In the genomic region with DNA sequence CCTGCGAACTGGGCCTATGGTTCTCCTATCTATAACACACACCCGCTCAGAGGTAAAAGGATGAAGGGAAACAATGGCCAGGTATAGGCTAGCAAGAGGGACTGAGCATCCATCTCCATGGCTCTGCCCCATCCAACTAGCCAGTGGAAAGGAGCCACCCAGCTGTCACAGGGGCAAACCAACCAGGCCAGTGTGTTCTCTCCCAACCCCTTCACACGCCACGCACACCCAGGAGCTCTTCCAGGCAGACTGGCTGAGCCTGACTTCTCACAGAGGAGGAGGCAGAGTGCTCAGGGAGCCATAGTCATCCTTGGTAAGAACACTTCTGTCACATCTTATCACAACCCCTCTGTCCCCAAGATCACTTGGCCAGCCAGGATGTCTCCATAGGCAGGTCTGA, we compare ENCODE assay signal across 18 mouse cellular contexts.
"Had no signal": no experiment of that assay in that cellular context is flagged by ENCODE, and none has a peak within 500 bp of the region (broad histone marks: within the 10 kb centered on the region; RNA-seq: fewer than 3 reads in every experiment).

No protein-coding gene starts in this region.

- H3K4me1 ChIP-seq: limb, embryonic 10.5 days; liver, embryonic 12.5 days; liver, embryonic 15.5 days; megakaryocyte, embryonic 14.5 days; midbrain, embryonic 10.5 days; midbrain, embryonic 13.5 days; neural tube, embryonic 13.5 days had no signal

- H3K27me3 ChIP-seq: limb, embryonic 13.5 days; liver, embryonic 15.5 days; lung, embryonic 15.5 days; midbrain, embryonic 13.5 days; neural tube, embryonic 13.5 days had no signal

- H3K4me3 ChIP-seq: layer of hippocampus, adult 2 months; limb, embryonic 10.5 days; limb, embryonic 13.5 days; liver, embryonic 12.5 days; liver, embryonic 15.5 days; lung, embryonic 15.5 days; megakaryocyte, embryonic 14.5 days; midbrain, embryonic 10.5 days; midbrain, embryonic 13.5 days; myocyte; neural tube, embryonic 13.5 days had no signal

- ATAC-seq: liver, embryonic 12.5 days; midbrain, embryonic 13.5 days; midbrain, embryonic 16.5 days had no signal

- DNase-seq: layer of hippocampus, adult 9-11 months; liver; thymus, adult 2 months; thymus, postnatal 14 days; thymus, postnatal 4 days had no signal

- H3K27ac ChIP-seq: kidney, postnatal 0 days; layer of hippocampus, adult 2 months; limb, embryonic 10.5 days; limb, embryonic 13.5 days; liver, embryonic 12.5 days; liver, embryonic 15.5 days; lung, embryonic 15.5 days; midbrain, embryonic 10.5 days; midbrain, embryonic 13.5 days; neural tube, embryonic 13.5 days had no signal

- H3K36me3 ChIP-seq: limb, embryonic 10.5 days; limb, embryonic 13.5 days; liver, embryonic 12.5 days; liver, embryonic 15.5 days; lung, embryonic 15.5 days; midbrain, embryonic 10.5 days; midbrain, embryonic 13.5 days; neural tube, embryonic 13.5 days had no signal

- H3K4me2 ChIP-seq: limb, embryonic 13.5 days; liver, embryonic 12.5 days; liver, embryonic 15.5 days; lung, embryonic 15.5 days; midbrain, embryonic 13.5 days; neural tube, embryonic 13.5 days had no signal

- H3K9ac ChIP-seq: limb, embryonic 13.5 days; liver, embryonic 12.5 days; liver, embryonic 15.5 days; lung, embryonic 15.5 days; midbrain, embryonic 13.5 days; neural tube, embryonic 13.5 days had no signal

- H3K9me3 ChIP-seq: lung, embryonic 15.5 days had no signal
